Mouse (Mus musculus) gastrocnemius, postnatal 25 days (tissue): Measurements from ENCODE around the gene Fbxw11. TPM values are rescaled to one million over a fixed set of nuclear protein-coding genes. Genes with fewer than 3 reads are reported as not detected.
A peak's percentile ranks its signal among the peaks of the same experiment; 100 is the strongest.

Experiments used
- DNase-seq: peaks from one replicate; pipeline ENCODE4 v3.0.0; 2022
- total RNA-seq, 2 experiments: library from RNA; stranded (reverse); gene quantifications; 1 replicate in 1 of 2; 2 replicates in 1 of 2; pipeline ENCODE4 v1.2.3; 2021

The Fbxw11 gene
- total RNA-seq, 2 experiments from 2014 or later = 41.5 to 52.7 TPM

DNA sequence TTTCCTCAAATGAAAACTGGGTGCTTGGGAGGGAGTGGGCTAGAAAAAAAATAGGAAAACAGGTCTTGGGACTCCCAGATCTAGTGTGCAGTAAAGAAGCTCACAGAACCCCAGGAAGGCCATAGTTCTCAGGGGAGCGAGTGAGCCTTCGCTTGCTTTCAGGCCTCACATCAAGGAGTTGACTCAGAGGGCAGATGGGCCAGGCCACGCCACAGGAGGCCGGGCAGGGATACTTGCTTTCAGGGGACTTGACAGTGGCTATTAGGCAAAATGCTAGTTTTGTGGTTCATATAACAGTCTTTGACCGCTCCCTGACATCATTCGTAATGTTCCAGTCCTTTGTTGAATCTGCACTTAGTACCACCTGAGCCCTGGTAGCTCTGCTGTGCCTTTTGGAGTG lies 18.6 kb upstream of the Fbxw11 start:
- no peak for DNase-seq

- peak; percentile 66 for DNase-seq
Measured at GRCm38 (mm10) chr11:32625677-32626076, 16.8 kb upstream of the Fbxw11 start.

DNA sequence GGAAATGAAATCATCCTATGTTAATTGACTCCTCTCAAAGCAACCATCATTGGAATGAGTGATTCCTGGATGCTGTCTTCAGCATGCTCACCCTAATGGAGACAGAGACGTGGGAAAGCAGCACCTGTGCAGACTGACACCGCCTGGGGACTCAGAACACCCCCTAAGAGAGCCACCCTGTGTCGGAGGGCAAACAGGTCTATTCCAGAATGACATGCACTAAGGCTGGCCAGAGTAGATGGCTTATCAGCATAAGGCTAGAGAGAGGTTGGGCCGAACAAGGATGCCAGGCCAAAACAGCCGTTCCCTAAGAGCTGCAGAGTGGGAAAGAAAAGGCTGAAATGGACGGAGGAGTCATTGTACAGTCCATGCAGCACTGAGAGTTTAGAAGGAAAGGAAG lies 16.4 kb upstream of the Fbxw11 start:
- no peak for DNase-seq

- DNase-seq = no peak
Measured at GRCm38 (mm10) chr11:32627900-32628299, 14.6 kb upstream of the Fbxw11 start.

GRCm38 (mm10) chr11:32629713-32630211 lies 12.8 kb upstream of the Fbxw11 start:
- no peak for DNase-seq

- DNase-seq = no peak
Measured at GRCm38 (mm10) chr11:32632671-32633070, 9.9 kb upstream of the Fbxw11 start.

DNA sequence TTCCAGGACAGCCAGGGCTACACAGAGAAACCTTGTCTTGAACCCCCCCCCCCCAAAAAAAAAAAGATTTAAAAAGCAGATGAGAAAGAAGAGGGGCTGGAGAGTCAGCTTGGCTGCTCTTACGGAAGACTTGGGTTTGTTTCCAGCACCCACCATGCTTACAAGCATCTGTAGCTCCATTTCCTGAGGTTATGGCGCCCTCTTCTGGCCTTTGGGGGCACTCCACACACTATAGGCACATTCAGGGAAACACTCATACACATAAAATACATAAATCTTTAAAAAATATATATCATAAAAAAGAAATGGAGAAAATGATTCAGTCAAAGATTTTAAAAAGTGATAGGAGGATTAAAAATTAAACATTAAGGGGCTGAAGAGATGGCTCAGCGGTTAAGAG lies 9.0 kb upstream of the Fbxw11 start:
- DNase-seq = no peak

DNA sequence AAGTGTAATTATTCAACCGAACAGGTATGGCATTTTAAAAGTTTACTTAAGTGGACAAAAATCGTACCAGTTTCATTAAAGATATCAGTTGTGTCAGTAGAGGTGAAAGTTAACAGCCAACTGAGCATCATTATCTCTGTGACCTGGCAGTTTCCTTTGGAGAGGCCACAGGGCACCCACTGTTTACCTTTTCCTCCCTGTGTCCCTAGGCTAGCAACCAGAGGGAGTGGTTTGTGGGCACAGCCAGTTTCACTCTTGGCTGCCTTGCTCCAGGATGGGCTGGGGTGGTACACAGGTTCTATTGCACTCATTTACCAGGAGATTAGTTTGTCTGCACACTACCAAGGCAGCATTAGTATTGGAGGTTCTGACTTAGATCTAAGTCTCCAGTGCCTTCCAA lies 8.4 kb upstream of the Fbxw11 start:
- no peak for DNase-seq

DNA sequence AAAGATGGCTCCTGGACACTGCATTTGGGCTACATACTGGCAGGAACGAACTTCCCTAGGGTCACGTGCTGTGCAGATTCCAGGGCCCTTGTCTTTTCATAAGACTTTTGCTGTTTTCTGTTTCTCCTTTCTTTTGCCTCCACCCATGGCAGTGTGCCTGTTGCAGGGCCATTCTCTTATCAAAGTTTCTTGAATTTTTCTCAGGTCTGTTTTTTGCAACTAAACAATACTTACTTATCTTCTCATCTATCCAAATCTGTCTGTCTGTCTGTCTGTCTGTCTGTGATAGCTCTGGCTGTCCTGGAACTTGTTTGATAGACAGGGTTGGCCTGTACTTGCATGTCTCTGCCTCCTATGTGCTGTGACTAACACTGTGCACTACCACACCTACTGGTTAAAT lies 7.7 kb upstream of the Fbxw11 start:
- no peak for DNase-seq

- no peak for DNase-seq
Measured at GRCm38 (mm10) chr11:32636275-32636674, 6.2 kb upstream of the Fbxw11 start.

DNA sequence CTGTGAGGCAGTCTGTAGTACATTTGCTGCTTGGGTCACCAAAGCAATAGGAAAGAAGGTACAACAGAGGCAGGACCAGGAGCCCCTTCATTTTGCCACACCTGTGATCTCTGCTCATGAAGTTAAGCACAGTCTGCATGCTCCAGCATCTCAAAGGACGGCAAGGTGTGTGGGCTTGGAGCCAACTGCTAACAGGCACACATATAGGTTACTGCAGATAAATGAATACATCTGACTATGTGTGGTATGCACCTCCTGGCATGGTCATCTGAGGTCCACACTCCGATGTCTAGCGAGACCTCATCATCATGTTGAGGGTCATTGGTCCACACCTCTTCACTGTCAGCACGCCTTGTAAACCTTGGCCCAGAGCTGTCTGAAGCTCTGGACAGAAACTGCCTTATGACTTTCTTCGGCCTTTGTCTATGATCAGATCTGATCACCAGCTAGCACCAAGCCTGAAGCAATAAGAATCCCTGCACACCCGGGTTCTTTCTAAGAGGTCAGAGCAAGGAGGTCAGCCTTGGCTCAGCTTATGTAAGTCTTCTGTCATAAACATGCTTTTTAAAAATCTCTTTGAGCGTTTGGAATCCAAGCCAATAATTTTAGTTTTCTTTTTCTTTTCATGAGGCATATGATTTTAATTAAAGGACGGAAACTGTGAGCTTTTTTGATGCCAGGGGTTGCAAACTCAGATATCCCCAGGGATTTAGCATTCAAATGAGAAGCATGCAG lies 3.8 kb upstream of the Fbxw11 start:
- DNase-seq = no peak

GRCm38 (mm10) chr11:32640617-32641016 lies 1.9 kb upstream of the Fbxw11 start:
- DNase-seq = no peak

DNA sequence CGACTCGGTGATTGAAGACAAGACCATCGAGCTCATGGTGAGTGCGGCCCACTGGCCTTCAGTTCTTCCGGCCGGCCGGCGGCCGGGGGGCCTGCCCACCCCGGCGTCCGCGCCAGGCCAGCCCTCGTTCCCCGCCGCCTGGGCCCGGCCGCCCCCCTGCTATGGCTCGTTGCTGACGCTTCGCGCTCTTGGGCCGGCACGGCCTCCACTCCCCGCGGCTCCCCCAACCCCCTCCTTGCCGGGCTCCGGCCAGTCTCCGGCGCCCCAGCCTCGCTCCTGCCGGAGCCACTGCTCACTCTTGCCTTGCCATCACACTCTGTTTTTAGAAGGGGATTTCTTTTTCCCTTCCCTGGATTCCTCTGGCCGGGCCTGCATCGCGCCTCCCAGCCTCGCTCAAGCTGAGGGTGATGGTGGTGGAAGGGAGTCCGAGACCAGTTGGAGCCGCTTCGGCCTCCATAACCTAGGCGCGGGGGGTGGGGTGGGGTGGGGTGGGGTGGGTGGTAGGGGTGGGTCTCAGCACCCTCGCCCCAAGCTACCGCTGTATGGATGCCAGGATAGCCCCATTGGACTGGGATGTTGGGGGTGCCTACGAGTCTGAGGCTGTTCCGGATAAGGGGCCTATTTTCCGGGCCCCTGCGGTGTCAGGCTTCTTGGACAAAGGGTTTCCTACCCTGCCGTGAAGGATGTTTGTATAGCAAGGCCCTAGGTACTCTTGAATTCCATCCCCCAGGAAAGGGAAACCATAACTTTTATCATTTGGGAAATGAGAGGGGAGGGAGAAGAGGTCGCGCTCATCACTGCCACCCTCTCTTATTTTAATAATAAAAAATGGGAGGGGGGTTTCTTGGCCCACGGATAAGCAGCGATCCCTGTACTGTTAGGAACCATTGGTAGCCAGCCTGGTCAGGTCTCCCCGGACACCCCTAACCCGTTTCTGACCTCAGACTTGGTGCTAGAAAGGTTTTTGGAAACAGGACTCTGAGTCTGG lies 669 bp downstream of the Fbxw11 start:
- no peak for DNase-seq

GRCm38 (mm10) chr11:32644010-32644409 lies 1.5 kb downstream of the Fbxw11 start:
- no peak for DNase-seq

GRCm38 (mm10) chr11:32647265-32647664 lies 4.7 kb downstream of the Fbxw11 start:
- no peak for DNase-seq

GRCm38 (mm10) chr11:32650236-32650749 lies 7.8 kb downstream of the Fbxw11 start:
- DNase-seq = no peak

GRCm38 (mm10) chr11:32650893-32651590 lies 8.5 kb downstream of the Fbxw11 start:
- DNase-seq = no peak

DNA sequence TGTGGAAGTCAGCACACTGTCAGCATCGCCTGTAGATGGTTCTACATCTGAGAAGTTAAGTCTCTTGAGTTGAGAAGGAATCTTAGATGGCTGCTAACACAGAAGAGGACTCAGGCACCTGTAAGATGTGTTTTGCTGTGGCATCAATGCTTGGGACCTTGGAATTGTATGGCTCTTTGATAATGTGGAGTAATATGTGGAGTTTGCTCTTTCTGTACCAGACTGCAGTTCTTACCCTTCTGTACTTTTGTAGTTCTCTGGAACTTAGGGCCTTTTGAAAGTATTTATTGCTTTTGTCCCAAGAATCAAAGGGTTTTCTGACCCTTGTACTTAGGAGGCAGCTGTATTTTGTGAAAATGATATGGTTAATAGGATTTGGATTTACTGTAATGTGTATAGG lies 9.2 kb downstream of the Fbxw11 start:
- DNase-seq = no peak

DNA sequence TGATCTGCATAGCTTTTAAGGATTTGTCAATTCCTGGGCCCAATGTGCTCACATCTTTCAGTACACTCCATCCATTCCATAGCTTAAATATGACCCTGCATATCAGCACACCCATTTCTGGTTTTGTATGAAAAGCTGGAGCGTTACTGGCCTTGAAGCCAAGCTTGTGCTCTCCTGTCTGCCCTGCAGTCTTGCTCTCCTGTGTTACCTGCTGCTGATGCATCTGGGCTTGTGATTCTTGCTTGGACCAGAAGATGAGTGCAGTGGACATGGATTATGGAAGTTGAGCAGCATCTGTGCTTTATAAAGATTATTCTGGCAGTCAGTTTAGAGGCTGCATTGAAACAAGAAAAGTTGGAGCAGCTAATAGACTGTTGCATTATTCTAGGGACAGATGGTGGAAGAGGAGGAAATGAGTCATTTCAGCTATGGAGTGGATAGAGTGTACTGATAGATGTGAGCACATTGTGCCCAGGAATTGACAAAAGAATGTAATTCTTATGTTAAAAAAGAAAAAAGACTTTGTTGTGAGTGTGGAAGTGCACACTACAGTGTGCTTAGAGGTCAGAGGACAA lies 19.6 kb downstream of the Fbxw11 start:
- no peak for DNase-seq

- DNase-seq = no peak
Measured at GRCm38 (mm10) chr11:32665639-32666038, 23.1 kb downstream of the Fbxw11 start.

- peak; percentile 19 for DNase-seq
Measured at GRCm38 (mm10) chr11:32666983-32667382, 24.5 kb downstream of the Fbxw11 start.

DNA sequence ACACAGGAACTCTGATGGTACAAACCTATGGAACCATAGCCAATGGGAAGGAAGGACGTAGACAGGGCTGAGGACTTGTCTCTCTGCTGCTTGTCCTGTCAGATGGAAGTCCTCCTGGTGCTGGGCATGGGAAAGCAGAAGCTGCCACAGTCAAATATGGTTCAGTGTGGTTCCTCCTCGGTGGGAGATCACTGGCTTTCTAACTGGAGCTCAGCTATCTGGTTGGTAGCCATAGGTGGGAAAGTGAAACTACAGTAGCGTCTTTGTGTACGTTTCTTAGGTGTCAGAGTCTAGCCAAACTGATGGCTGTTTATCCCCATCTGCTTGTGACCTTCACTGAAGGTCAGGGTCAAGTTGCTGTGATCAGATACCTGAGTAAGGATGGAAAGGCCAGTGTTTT lies 29.0 kb downstream of the Fbxw11 start:
- DNase-seq = no peak
